Mouse (Mus musculus): Measurements from ENCODE around the gene B4galt3.

DNA sequence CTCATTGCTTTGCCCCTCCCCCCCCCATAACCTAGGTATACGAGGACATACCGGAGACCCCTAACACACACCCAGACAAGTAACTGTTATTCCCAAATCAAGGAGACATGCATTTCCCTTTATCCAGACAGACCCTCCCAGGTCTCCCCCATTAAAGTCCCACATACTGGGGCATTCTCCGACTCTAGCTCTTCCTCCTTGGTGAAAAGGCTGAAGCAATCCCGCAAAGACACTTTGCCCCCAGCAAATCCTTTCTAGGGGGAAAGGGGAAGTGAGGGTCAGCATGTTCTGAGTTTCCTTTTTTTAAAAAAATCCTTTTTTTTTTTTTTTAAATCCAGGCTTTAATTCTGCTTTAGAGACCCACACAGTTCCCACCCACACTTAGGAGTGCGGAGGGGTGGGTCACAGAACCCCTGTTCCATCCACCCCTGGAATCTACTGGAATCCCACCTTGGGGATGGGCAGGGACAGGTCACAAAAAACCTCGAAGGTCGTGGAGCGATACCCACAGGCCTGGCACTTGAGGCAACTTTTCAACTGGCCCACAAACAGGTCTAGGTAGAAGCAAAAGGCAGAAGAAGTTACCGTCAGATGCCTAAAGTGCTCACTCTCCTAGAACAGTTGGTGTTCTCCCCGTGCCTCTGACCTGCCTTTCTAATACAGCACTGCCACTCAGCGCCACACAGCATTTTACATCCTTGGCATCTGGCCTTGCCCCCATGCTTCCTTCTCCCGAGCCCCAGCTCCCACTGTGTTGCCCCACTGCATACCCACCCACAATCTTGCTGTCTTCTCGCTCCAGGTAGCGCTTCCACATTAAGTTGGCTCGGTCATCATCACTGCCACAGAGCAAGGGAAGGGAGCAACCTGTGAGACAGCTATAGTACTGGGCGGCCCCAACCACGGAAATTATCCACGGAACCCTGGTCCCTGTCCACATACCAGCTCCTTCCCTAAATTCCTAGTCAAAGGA is 13.3 kb downstream of the B4galt3 start:
- no peak for TF ChIP-seq CTCF (IDR thresholded peaks at IDR 0.05; ENCODE audit: low read depth, low read length)
- no peak for TF ChIP-seq EP300 (IDR thresholded peaks at IDR 0.05; ENCODE audit: insufficient read depth, low read depth, low read length)
